Mouse (Mus musculus): Measurements from ENCODE around the gene Ly6c1. TPM values are rescaled to one million over a fixed set of nuclear protein-coding genes. Genes with fewer than 3 reads are reported as not detected.

Gene Ly6c1
- polyA plus RNA-seq, 1 experiment from 2014 or later = 0.53 TPM

Other genes starting within 250 kb of the Ly6c1 start
- not detected in 2 replicates for gene Gml2, start 229.8 kb downstream of the Ly6c1 start, polyA plus RNA-seq (2014; fragmentation: Nextera tagmentation; extraction: Ambion mirVana)
- gene 2010109I03Rik, start 151.8 kb downstream of the Ly6c1 start, polyA plus RNA-seq (2014; fragmentation: Nextera tagmentation; extraction: Ambion mirVana) = not detected in 2 replicates
- gene Ly6i, start 65.4 kb downstream of the Ly6c1 start, polyA plus RNA-seq (2014; fragmentation: Nextera tagmentation; extraction: Ambion mirVana) = not detected in 2 replicates
- gene Ly6a, start 50.8 kb downstream of the Ly6c1 start, polyA plus RNA-seq (2014; fragmentation: Nextera tagmentation; extraction: Ambion mirVana) = not detected in 2 replicates
- not detected in 2 replicates for gene Ly6c2, start 63.1 kb upstream of the Ly6c1 start, polyA plus RNA-seq (2014; fragmentation: Nextera tagmentation; extraction: Ambion mirVana)
- not detected in 2 replicates for gene Ly6g, start 106.4 kb upstream of the Ly6c1 start, polyA plus RNA-seq (2014; fragmentation: Nextera tagmentation; extraction: Ambion mirVana)
- gene BC025446, start 167.5 kb upstream of the Ly6c1 start, polyA plus RNA-seq (2014; fragmentation: Nextera tagmentation; extraction: Ambion mirVana) = not detected in 2 replicates
- not detected in 2 replicates for gene Ly6f, start 219.6 kb upstream of the Ly6c1 start, polyA plus RNA-seq (2014; fragmentation: Nextera tagmentation; extraction: Ambion mirVana)